Mouse (Mus musculus): ENCODE results near the gene Gnaq. TPM values are rescaled to one million over a fixed set of nuclear protein-coding genes. Genes with fewer than 3 reads are reported as not detected.

Gene Gnaq
- polyA plus RNA-seq, 1 experiment = 8.1 TPM

DNA sequence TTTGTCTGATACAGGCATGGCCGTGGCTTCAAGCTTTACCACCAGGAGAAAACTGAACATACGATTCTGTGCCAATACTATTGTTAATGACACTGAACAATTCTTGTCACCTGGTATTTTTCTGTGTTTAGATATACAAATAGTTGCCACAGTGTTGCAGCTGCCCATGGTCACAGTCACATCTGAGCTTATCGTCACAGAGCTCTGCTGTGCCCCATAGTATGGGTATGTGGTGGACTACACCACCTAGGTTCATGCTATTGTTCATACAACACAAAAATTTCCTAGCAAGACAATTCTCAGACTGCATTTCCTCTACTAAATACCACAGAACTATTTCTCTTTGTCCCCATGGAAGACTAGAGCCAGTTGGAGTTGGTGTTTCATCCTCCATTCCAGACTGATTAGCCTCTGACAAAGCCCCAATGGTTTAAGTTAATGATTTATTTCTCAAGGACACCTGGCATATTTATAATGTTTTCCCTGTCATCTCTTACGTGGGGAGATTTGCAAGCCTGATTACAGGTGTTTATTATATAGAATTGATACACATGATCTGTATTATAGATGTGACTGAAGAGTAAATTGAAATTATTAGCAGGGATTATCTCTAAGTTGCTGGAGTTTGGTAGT, 207.4 kb downstream of the Gnaq start:
- TF ChIP-seq CTCF (IDR thresholded peaks at IDR 0.05; ENCODE audit: borderline replicate concordance, control insufficient read depth, extremely low read depth, insufficient read depth, low read length, poor library complexity) (no peak), POLR2A (IDR thresholded peaks at IDR 0.05; ENCODE audit: control insufficient read depth, extremely low read depth, insufficient read depth, low read length, poor library complexity) (no peak)
- no peaks in the 10 kb centered on the region for H3K4me1 ChIP-seq (replicated peaks; ENCODE audit: control insufficient read depth, insufficient read depth, low read length)
- no peak for DNase-seq
- no peaks in the 10 kb centered on the region for H3K36me3 ChIP-seq (ENCODE audit: control insufficient read depth, insufficient read depth, low read length)
- 98% methylated on average over 4 of the region's 4 CpGs for WGBS
- H3K27ac ChIP-seq (ENCODE audit: control insufficient read depth, insufficient read depth, low read length) = no peak overlapping the region
- no peak overlapping the region for H3K4me3 ChIP-seq (ENCODE audit: control insufficient read depth, insufficient read depth, low read length)
- H3K27me3 ChIP-seq (ENCODE audit: control insufficient read depth, insufficient read depth, low read length) = no peaks in the 10 kb centered on the region

DNA sequence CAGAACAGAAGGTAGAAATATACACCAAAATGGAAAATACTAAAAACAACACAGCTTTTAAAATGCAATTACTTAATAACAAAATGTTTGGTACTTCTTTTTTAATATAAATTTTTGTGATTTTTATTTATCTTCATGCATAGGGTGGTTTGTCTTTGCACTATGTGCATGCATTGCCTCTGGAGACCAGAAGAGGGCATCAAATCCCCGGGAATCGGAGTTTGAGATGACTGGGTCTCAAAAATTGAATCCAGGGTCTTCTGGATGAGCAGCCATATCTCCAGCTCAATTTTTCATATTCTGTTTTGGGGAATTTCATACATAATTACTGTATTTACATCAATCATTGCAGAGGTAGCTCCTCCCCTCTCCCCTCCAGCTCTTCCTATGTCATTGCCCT, 210.1 kb downstream of the Gnaq start:
- TF ChIP-seq POLR2A (IDR thresholded peaks at IDR 0.05; ENCODE audit: control insufficient read depth, extremely low read depth, insufficient read depth, low read length, poor library complexity) (no peak), CTCF (IDR thresholded peaks at IDR 0.05; ENCODE audit: borderline replicate concordance, control insufficient read depth, extremely low read depth, insufficient read depth, low read length, poor library complexity) (no peak)
- Histone ChIP-seq H3K36me3 (ENCODE audit: control insufficient read depth, insufficient read depth, low read length) (no peaks in the 10 kb centered on the region), H3K27me3 (ENCODE audit: control insufficient read depth, insufficient read depth, low read length) (no peaks in the 10 kb centered on the region), H3K4me1 (replicated peaks; ENCODE audit: control insufficient read depth, insufficient read depth, low read length) (no peaks in the 10 kb centered on the region), H3K27ac (ENCODE audit: control insufficient read depth, insufficient read depth, low read length) (no peak overlapping the region), H3K4me3 (ENCODE audit: control insufficient read depth, insufficient read depth, low read length) (no peak overlapping the region)
- 86% methylated on average over 2 of the region's 2 CpGs for WGBS
- peak; percentile 14 for DNase-seq

DNA sequence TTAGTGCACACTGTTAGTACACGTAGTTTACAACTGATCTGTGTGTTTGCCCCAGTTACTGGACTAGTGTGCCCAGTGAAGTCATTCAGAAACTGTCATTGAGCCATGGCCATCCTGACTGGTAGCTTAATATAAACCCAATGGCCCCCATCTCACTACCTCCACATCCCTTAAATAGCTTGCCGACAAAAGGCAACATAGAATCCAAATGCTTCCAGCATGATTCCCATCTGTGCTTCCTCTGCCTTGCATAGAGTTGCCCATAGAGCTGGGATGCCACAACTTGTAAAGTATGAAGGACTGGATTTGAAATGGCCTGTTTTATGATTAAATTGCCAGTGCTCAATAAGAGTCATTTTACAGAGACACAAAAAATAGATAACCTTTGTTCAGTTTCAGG, 212.9 kb downstream of the Gnaq start:
- no peak overlapping the region for H3K27ac ChIP-seq (ENCODE audit: control insufficient read depth, insufficient read depth, low read length)
- TF ChIP-seq CTCF (IDR thresholded peaks at IDR 0.05; ENCODE audit: borderline replicate concordance, control insufficient read depth, extremely low read depth, insufficient read depth, low read length, poor library complexity) (no peak), POLR2A (IDR thresholded peaks at IDR 0.05; ENCODE audit: control insufficient read depth, extremely low read depth, insufficient read depth, low read length, poor library complexity) (no peak)
- no peaks in the 10 kb centered on the region for H3K4me1 ChIP-seq (replicated peaks; ENCODE audit: control insufficient read depth, insufficient read depth, low read length)
- DNase-seq = no peak
- H3K4me3 ChIP-seq (ENCODE audit: control insufficient read depth, insufficient read depth, low read length) = no peak overlapping the region
- H3K27me3 ChIP-seq (ENCODE audit: control insufficient read depth, insufficient read depth, low read length) = no peaks in the 10 kb centered on the region
- no peaks in the 10 kb centered on the region for H3K36me3 ChIP-seq (ENCODE audit: control insufficient read depth, insufficient read depth, low read length)
- WGBS = 95% methylated on average over 2 of the region's 2 CpGs

DNA sequence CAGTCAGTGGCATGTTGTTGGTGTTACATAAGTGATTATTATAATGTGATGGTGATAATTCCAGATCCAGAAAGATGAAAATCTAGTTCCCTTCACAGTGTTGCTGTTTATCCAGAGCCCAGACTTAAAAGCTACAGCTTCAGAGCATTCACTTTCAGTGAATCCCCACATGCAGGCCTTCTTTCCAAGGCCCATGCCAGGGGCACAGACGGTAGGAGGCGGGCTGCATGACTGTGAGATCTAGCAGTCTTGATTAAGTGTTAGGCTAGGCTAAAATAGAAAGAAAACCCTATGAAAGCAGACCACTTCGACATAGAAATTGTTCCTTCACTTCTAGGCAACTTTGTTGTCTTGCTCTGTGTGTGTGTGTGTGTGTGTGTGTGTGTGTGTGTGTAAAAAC, 214.4 kb downstream of the Gnaq start:
- 98% methylated on average over 3 of the region's 3 CpGs for WGBS
- Histone ChIP-seq H3K36me3 (ENCODE audit: control insufficient read depth, insufficient read depth, low read length) (no peaks in the 10 kb centered on the region), H3K27ac (ENCODE audit: control insufficient read depth, insufficient read depth, low read length) (no peak overlapping the region), H3K27me3 (ENCODE audit: control insufficient read depth, insufficient read depth, low read length) (no peaks in the 10 kb centered on the region), H3K4me3 (ENCODE audit: control insufficient read depth, insufficient read depth, low read length) (no peak overlapping the region), H3K4me1 (replicated peaks; ENCODE audit: control insufficient read depth, insufficient read depth, low read length) (no peaks in the 10 kb centered on the region)
- DNase-seq = no peak
- TF ChIP-seq CTCF (IDR thresholded peaks at IDR 0.05; ENCODE audit: borderline replicate concordance, control insufficient read depth, extremely low read depth, insufficient read depth, low read length, poor library complexity) = no peak
- no peak for TF ChIP-seq POLR2A (IDR thresholded peaks at IDR 0.05; ENCODE audit: control insufficient read depth, extremely low read depth, insufficient read depth, low read length, poor library complexity)

DNA sequence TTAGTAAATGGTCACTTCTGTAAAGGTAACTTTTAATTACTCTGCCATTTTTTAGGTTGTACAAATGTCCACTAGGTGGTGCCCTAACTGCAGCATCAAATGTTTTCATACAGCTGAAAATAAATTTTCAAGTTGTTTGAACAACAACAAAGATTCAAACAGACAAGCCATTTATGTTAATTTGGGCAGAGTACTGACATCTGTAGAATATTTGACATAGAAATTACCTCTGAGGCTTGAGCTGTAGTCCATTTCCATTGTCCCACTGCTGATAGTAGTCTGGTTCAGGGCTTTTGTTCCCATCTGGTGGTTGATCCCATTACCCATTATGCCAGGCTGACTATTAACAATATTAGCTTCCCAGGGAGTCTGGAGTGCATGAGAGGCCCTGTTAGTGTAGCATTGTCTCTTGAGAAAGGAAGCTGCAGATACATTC, 221.1 kb downstream of the Gnaq start:
- Histone ChIP-seq H3K4me3 (ENCODE audit: control insufficient read depth, insufficient read depth, low read length) (no peak overlapping the region), H3K36me3 (ENCODE audit: control insufficient read depth, insufficient read depth, low read length) (no peaks in the 10 kb centered on the region), H3K27me3 (ENCODE audit: control insufficient read depth, insufficient read depth, low read length) (no peaks in the 10 kb centered on the region), H3K4me1 (replicated peaks; ENCODE audit: control insufficient read depth, insufficient read depth, low read length) (peaks cover 5% of the 10 kb centered on the region; the same call in 1 of the 2 replicates), H3K27ac (ENCODE audit: control insufficient read depth, insufficient read depth, low read length) (no peak overlapping the region)
- no peak for TF ChIP-seq CTCF (IDR thresholded peaks at IDR 0.05; ENCODE audit: borderline replicate concordance, control insufficient read depth, extremely low read depth, insufficient read depth, low read length, poor library complexity)
- TF ChIP-seq POLR2A (IDR thresholded peaks at IDR 0.05; ENCODE audit: control insufficient read depth, extremely low read depth, insufficient read depth, low read length, poor library complexity) = no peak
- no peak for DNase-seq

DNA sequence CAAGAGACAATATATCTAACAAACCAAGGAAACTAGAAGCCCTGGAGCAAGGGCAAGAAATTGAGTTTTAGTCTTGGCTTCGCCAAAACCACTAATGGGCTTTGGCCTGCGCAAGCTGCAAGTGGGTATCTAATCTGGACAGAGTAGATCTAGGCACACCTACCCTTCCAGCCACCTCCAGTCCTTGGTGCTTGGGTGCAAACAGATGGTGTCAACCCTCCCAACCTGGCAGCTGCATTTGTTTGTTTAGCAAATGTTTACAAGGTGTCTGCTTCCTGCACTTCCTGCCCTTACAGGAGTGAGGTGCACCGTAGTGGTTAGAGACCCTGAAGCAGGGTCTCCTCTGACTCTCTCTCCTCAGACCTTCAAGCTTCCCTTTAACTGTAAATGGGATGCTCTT, 225.5 kb downstream of the Gnaq start:
- H3K4me1 ChIP-seq (replicated peaks; ENCODE audit: control insufficient read depth, insufficient read depth, low read length) = peaks cover 5% of the 10 kb centered on the region; the same call in 1 of the 2 replicates
- no peak for DNase-seq
- no peak overlapping the region for H3K4me3 ChIP-seq (ENCODE audit: control insufficient read depth, insufficient read depth, low read length)
- no peaks in the 10 kb centered on the region for H3K36me3 ChIP-seq (ENCODE audit: control insufficient read depth, insufficient read depth, low read length)
- no peak for TF ChIP-seq POLR2A (IDR thresholded peaks at IDR 0.05; ENCODE audit: control insufficient read depth, extremely low read depth, insufficient read depth, low read length, poor library complexity)
- H3K27ac ChIP-seq (ENCODE audit: control insufficient read depth, insufficient read depth, low read length) = no peak overlapping the region
- WGBS = 80% methylated on average over 3 of the region's 3 CpGs
- H3K27me3 ChIP-seq (ENCODE audit: control insufficient read depth, insufficient read depth, low read length) = no peaks in the 10 kb centered on the region

DNA sequence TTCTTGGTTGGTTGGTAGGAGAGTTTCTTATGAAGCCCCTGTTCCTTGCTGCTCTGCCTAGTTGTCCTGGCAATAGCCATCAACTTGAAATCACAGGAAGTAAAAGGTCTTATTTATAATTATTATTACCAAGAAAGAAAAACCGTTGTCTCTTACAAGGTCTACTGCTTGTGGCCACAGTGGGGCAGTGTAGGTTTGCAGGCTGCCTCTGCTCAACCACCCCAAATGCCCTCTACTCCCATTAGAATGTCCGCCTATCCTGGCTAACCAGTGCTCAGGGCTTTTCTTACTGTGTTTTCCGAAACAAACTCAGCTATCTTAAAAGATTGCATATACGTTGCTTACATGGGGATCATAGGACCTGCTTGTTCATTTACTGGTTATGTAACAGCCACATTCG, 226.3 kb downstream of the Gnaq start:
- no peaks in the 10 kb centered on the region for H3K36me3 ChIP-seq (ENCODE audit: control insufficient read depth, insufficient read depth, low read length)
- DNase-seq = no peak
- H3K4me1 ChIP-seq (replicated peaks; ENCODE audit: control insufficient read depth, insufficient read depth, low read length) = peaks cover 5% of the 10 kb centered on the region; the same call in 1 of the 2 replicates
- H3K27me3 ChIP-seq (ENCODE audit: control insufficient read depth, insufficient read depth, low read length) = no peaks in the 10 kb centered on the region
- no peak overlapping the region for H3K27ac ChIP-seq (ENCODE audit: control insufficient read depth, insufficient read depth, low read length)
- WGBS = 79% methylated on average over 5 of the region's 5 CpGs
- no peak for TF ChIP-seq CTCF (IDR thresholded peaks at IDR 0.05; ENCODE audit: borderline replicate concordance, control insufficient read depth, extremely low read depth, insufficient read depth, low read length, poor library complexity)
- no peak for TF ChIP-seq POLR2A (IDR thresholded peaks at IDR 0.05; ENCODE audit: control insufficient read depth, extremely low read depth, insufficient read depth, low read length, poor library complexity)
- H3K4me3 ChIP-seq (ENCODE audit: control insufficient read depth, insufficient read depth, low read length) = no peak overlapping the region

All from thymus, adult 2 months (tissue).